Mouse (Mus musculus) thymus, postnatal 0 days (tissue): ENCODE data around the gene Srsf5. TPM values are rescaled to one million over a fixed set of nuclear protein-coding genes. Genes with fewer than 3 reads are reported as not detected.
"Not testable (repeated sequence)": the region's sequence is repeated elsewhere in the genome, so short reads cannot be mapped to it uniquely, and the experiment has no call there.

Experiments used
- DNase-seq: peaks from one replicate; pipeline ENCODE4 v3.0.0-alpha.2; 2015; ENCODE audit warnings: low spot score
- polyA plus RNA-seq: library from polyadenylated mRNA; unstranded; fragments of >200 nt; fragmentation: Nextera tagmentation; extraction: Ambion mirVana; gene quantifications from 2 replicates; pipeline ENCODE4 v1.2.1, GENCODE M21; 2015

Srsf5 gene
- polyA plus RNA-seq = 655 and 689 TPM in 2 replicates

GRCm38 (mm10) chr12:80945334-80945995 lies at the start of gene Srsf5:
Srsf5 (plus strand) TSS chr12:80945504.
- peak; percentile 99 for DNase-seq

GRCm38 (mm10) chr12:80909631-80910030 lies 35.7 kb upstream of the Srsf5 start:
- no peak for DNase-seq

- peak; percentile 49 for DNase-seq
These were observed 27.5 kb upstream of the Srsf5 start for GRCm38 (mm10) chr12:80917764-80918163.

- no peak for DNase-seq
These were observed 24.0 kb upstream of the Srsf5 start for GRCm38 (mm10) chr12:80921301-80921700.

GRCm38 (mm10) chr12:80922869-80923268 lies 22.4 kb upstream of the Srsf5 start:
- DNase-seq = no peak

- DNase-seq = no peak
These were observed 21.7 kb upstream of the Srsf5 start for GRCm38 (mm10) chr12:80923602-80924001.

GRCm38 (mm10) chr12:80924205-80924604 lies 21.1 kb upstream of the Srsf5 start:
- DNase-seq = no peak

GRCm38 (mm10) chr12:80925919-80926318 lies 19.4 kb upstream of the Srsf5 start:
- no peak for DNase-seq

- DNase-seq = no peak
These were observed 18.8 kb upstream of the Srsf5 start for GRCm38 (mm10) chr12:80926550-80926949.

GRCm38 (mm10) chr12:80927518-80927917 lies 17.8 kb upstream of the Srsf5 start:
- DNase-seq = no peak

- DNase-seq = no peak
These were observed 16.4 kb upstream of the Srsf5 start for GRCm38 (mm10) chr12:80928881-80929280.

- DNase-seq = no peak
These were observed 15.2 kb upstream of the Srsf5 start for GRCm38 (mm10) chr12:80930141-80930540.

GRCm38 (mm10) chr12:80931402-80932140 lies 13.7 kb upstream of the Srsf5 start:
- no peak for DNase-seq

GRCm38 (mm10) chr12:80932865-80933264 lies 12.4 kb upstream of the Srsf5 start:
- DNase-seq = no peak

- DNase-seq = no peak
These were observed 8.6 kb upstream of the Srsf5 start for GRCm38 (mm10) chr12:80936751-80937150.

GRCm38 (mm10) chr12:80937331-80938029 lies 7.8 kb upstream of the Srsf5 start:
- DNase-seq = peak; percentile 2

GRCm38 (mm10) chr12:80938642-80939041 lies 6.7 kb upstream of the Srsf5 start:
- peak; percentile 71 for DNase-seq

- peak; percentile 5 for DNase-seq
These were observed 6.1 kb upstream of the Srsf5 start for GRCm38 (mm10) chr12:80939165-80939564.

GRCm38 (mm10) chr12:80941886-80942285 lies 3.4 kb upstream of the Srsf5 start:
- peak; percentile 68 for DNase-seq

GRCm38 (mm10) chr12:80943395-80943794 lies 1.9 kb upstream of the Srsf5 start:
- DNase-seq = no peak

GRCm38 (mm10) chr12:80944204-80944603 lies 1.1 kb upstream of the Srsf5 start:
- DNase-seq = no peak

- not testable (repeated sequence) for DNase-seq
These were observed 356 bp upstream of the Srsf5 start for GRCm38 (mm10) chr12:80944963-80945333.
